In genomic region chr2:33058926-33059325, GRCm38 (mm10) we compare ENCODE assay signal across 11 mouse cellular contexts.
DNase-seq lines count a peak whose midpoint lies in the region; ATAC-seq lines count a peak whose summit lies in the region.
"Had no signal": no experiment of that assay in that cellular context is flagged by ENCODE, and none has a peak within 500 bp of the region (broad histone marks: within the 10 kb centered on the region; RNA-seq: fewer than 3 reads in every experiment).

No protein-coding gene starts in this region.

- H3K27ac ChIP-seq in heart, embryonic 11.5 days (ENCODE audit: low read depth, low read length) = no peak overlapping the region
- H3K27ac ChIP-seq: forebrain, embryonic 15.5 days; liver, embryonic 15.5 days had no signal

- DNase-seq in heart, adult 9 months (ENCODE audit: low spot score in 2 of 2) = peak; percentile 13 to 31
- DNase-seq in 3134 (ENCODE audit: extremely low read depth, insufficient read length, low spot score) (peak; percentile 9), adipocyte (ENCODE audit: low spot score) (peak; percentile 36)
- peak; percentile 82 for DNase-seq in cerebellum, adult 9-10 months
- DNase-seq in ovary, postnatal 36 days (ENCODE audit: low spot score) = no peak
- DNase-seq in urinary bladder, postnatal 10 days (ENCODE audit: low spot score) = no peak
- no peak for DNase-seq in urinary bladder, postnatal 4 days (ENCODE audit: low spot score in 2 of 2)

- ATAC-seq in heart, embryonic 11.5 days (replicated peaks; ENCODE audit: insufficient number of reproducible peaks, low FRiP score, low TSS enrichment) = no peak
- ATAC-seq: forebrain, embryonic 15.5 days; hindbrain, embryonic 16.5 days had no signal

- no peaks in the 10 kb centered on the region for H3K27me3 ChIP-seq in heart, embryonic 11.5 days (ENCODE audit: control insufficient read depth, insufficient read depth, low read length)
- H3K27me3 ChIP-seq: forebrain, embryonic 15.5 days; liver, embryonic 15.5 days had no signal

- H3K9me3 ChIP-seq in heart, embryonic 11.5 days (replicated peaks; ENCODE audit: control insufficient read depth, low read length) = no peaks in the 10 kb centered on the region
- H3K9me3 ChIP-seq: forebrain, embryonic 15.5 days; liver, embryonic 15.5 days had no signal

- no peak overlapping the region for H3K4me2 ChIP-seq in heart, embryonic 11.5 days
- H3K4me2 ChIP-seq: forebrain, embryonic 15.5 days; liver, embryonic 15.5 days had no signal

- H3K4me1 ChIP-seq in heart, embryonic 11.5 days (ENCODE audit: control insufficient read depth, insufficient read depth, low read length) = 0 out of 2 replicates have a peak, but pooled peaks cover 4% of the 10 kb centered on the region
- H3K4me1 ChIP-seq: forebrain, embryonic 15.5 days; liver, embryonic 15.5 days had no signal

- no peaks in the 10 kb centered on the region for H3K36me3 ChIP-seq in heart, embryonic 11.5 days (ENCODE audit: control insufficient read depth, insufficient read depth, low read length)
- H3K36me3 ChIP-seq: forebrain, embryonic 15.5 days; liver, embryonic 15.5 days had no signal

- H3K4me3 ChIP-seq in heart, embryonic 11.5 days (ENCODE audit: low read depth, low read length) = no peak overlapping the region
- H3K4me3 ChIP-seq: forebrain, embryonic 15.5 days; liver, embryonic 15.5 days had no signal

- 67% methylated on average over 5 of the region's 5 CpGs for WGBS in heart, embryonic 11.5 days (ENCODE audit: insufficient replicate concordance)

- H3K9ac ChIP-seq in heart, embryonic 11.5 days (ENCODE audit: low read depth, low read length) = no peak overlapping the region
- H3K9ac ChIP-seq: forebrain, embryonic 15.5 days; liver, embryonic 15.5 days had no signal

Comparison
In these comparisons a context has a peak if more than half of its experiments do, and no peak if none do; other contexts are left out.
1. DNase-seq: peak in heart, adult 9 months (2 of 2), 3134 (single experiment), adipocyte (single experiment) and cerebellum, adult 9-10 months (single experiment); none in ovary, postnatal 36 days (single experiment), urinary bladder, postnatal 10 days (single experiment) and urinary bladder, postnatal 4 days (0 of 2).